Mouse (Mus musculus) small intestine, adult 2 months (tissue): ENCODE results near the gene Guf1.

Experiments
- CTCF ChIP-seq: fragments of 200-500 bp; IDR thresholded peaks from 2 replicates; pipeline ENCODE4 v1.5.1; 2012; ENCODE audit warnings: low read depth, mild to moderate bottlenecking, control low read depth, inconsistent platforms, low read length, moderate library complexity, mixed read lengths; ENCODE audit not compliant: insufficient replicate concordance, insufficient read length; ENCODE audit errors: extremely low read depth
- POLR2A ChIP-seq: fragments of 200-500 bp; IDR thresholded peaks from 2 replicates; pipeline ENCODE4 v1.6.1; 2012; ENCODE audit warnings: low read depth, mild to moderate bottlenecking, control low read depth, inconsistent platforms, low read length, moderate library complexity

DNA sequence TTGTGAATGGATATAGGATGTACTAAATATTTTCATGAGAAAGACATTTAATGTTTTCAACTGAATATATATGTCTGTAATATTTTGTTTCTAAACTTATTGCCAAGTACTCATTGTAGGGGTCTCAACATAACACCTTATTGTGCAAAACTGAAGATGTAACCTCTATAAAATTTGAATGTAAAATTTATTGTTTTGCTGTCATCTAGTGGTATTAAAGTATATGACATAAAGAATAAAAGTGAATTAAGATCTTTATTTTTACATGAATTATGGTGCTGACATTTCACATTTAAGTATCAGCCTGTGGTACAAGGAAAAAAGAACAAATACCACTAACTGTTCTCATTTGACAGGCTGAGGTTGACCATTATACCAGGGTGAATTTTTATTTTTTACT lies 32.8 kb upstream of the Guf1 start:
- TF ChIP-seq POLR2A (no peak), CTCF (no peak)
